Mouse (Mus musculus): Measurements from ENCODE around the gene Gfra4. TPM values are rescaled to one million over a fixed set of nuclear protein-coding genes. Genes with fewer than 3 reads are reported as not detected.

Gfra4 gene
- polyA plus RNA-seq, 1 experiment = 1.5 TPM

- peaks cover 13% of the 10 kb centered on the region for H3K4me1 ChIP-seq (ENCODE audit: control insufficient read depth, insufficient read depth, low read length)
- TF ChIP-seq CTCF (IDR thresholded peaks at IDR 0.05; ENCODE audit: low read depth, low read length) (no peak), POLR2A (IDR thresholded peaks at IDR 0.05; ENCODE audit: borderline replicate concordance, low read depth, low read length) (no peak)
- H3K27ac ChIP-seq (ENCODE audit: insufficient read depth, low read depth, low read length) = no peak overlapping the region
- H3K4me3 ChIP-seq (ENCODE audit: insufficient read depth, low read length) = peak overlapping the region; percentile 39
Measured at GRCm38 (mm10) chr2:131053851-131054645, 11.2 kb upstream of the Gfra4 start.

- Histone ChIP-seq H3K27ac (ENCODE audit: insufficient read depth, low read depth, low read length) (no peak overlapping the region), H3K4me1 (ENCODE audit: control insufficient read depth, insufficient read depth, low read length) (peaks cover 13% of the 10 kb centered on the region), H3K4me3 (ENCODE audit: insufficient read depth, low read length) (no peak overlapping the region)
- TF ChIP-seq POLR2A (IDR thresholded peaks at IDR 0.05; ENCODE audit: borderline replicate concordance, low read depth, low read length) (no peak), CTCF (IDR thresholded peaks at IDR 0.05; ENCODE audit: low read depth, low read length) (no peak)
Measured at GRCm38 (mm10) chr2:131052862-131053418, 10.1 kb upstream of the Gfra4 start.

- no peak overlapping the region for H3K4me3 ChIP-seq (ENCODE audit: insufficient read depth, low read length)
- peaks cover 15% of the 10 kb centered on the region for H3K4me1 ChIP-seq (ENCODE audit: control insufficient read depth, insufficient read depth, low read length)
- H3K27ac ChIP-seq (ENCODE audit: insufficient read depth, low read depth, low read length) = no peak overlapping the region
- no peak for TF ChIP-seq CTCF (IDR thresholded peaks at IDR 0.05; ENCODE audit: low read depth, low read length)
- no peak for TF ChIP-seq POLR2A (IDR thresholded peaks at IDR 0.05; ENCODE audit: borderline replicate concordance, low read depth, low read length)
Measured at GRCm38 (mm10) chr2:131052043-131052442, 9.2 kb upstream of the Gfra4 start.

- no peak for TF ChIP-seq CTCF (IDR thresholded peaks at IDR 0.05; ENCODE audit: low read depth, low read length)
- TF ChIP-seq POLR2A (IDR thresholded peaks at IDR 0.05; ENCODE audit: borderline replicate concordance, low read depth, low read length) = no peak
- no peak overlapping the region for H3K27ac ChIP-seq (ENCODE audit: insufficient read depth, low read depth, low read length)
Measured at GRCm38 (mm10) chr2:131046025-131046424, 3.1 kb upstream of the Gfra4 start.

GRCm38 (mm10) chr2:131044989-131045720 is 2.3 kb upstream of the Gfra4 start:
- no peak overlapping the region for H3K27ac ChIP-seq (ENCODE audit: insufficient read depth, low read depth, low read length)
- no peak for TF ChIP-seq POLR2A (IDR thresholded peaks at IDR 0.05; ENCODE audit: borderline replicate concordance, low read depth, low read length)
- TF ChIP-seq CTCF (IDR thresholded peaks at IDR 0.05; ENCODE audit: low read depth, low read length) = no peak
- peaks cover 9% of the 10 kb centered on the region; the same call in 1 of the 2 replicates for H3K4me1 ChIP-seq (ENCODE audit: control insufficient read depth, insufficient read depth, low read length)
- no peak overlapping the region for H3K4me3 ChIP-seq (ENCODE audit: insufficient read depth, low read length)

More at GRCm38 (mm10) chr2:131046025-131046424, 3.1 kb upstream of the Gfra4 start:
- peaks cover 9% of the 10 kb centered on the region; the same call in 1 of the 2 replicates for H3K4me1 ChIP-seq (ENCODE audit: control insufficient read depth, insufficient read depth, low read length)
- H3K4me3 ChIP-seq (ENCODE audit: insufficient read depth, low read length) = no peak overlapping the region

- Histone ChIP-seq H3K4me1 (ENCODE audit: control insufficient read depth, insufficient read depth, low read length) (peaks cover 9% of the 10 kb centered on the region; the same call in 1 of the 2 replicates), H3K4me3 (ENCODE audit: insufficient read depth, low read length) (no peak overlapping the region), H3K27ac (ENCODE audit: insufficient read depth, low read depth, low read length) (no peak overlapping the region)
- TF ChIP-seq CTCF (IDR thresholded peaks at IDR 0.05; ENCODE audit: low read depth, low read length) (no peak), POLR2A (IDR thresholded peaks at IDR 0.05; ENCODE audit: borderline replicate concordance, low read depth, low read length) (no peak)
Measured at GRCm38 (mm10) chr2:131044354-131044852, 1.5 kb upstream of the Gfra4 start.

- H3K4me1 ChIP-seq (ENCODE audit: control insufficient read depth, insufficient read depth, low read length) = peaks cover 19% of the 10 kb centered on the region
- peak overlapping the region; percentile 58 for H3K4me3 ChIP-seq (ENCODE audit: insufficient read depth, low read length)
- no peak for TF ChIP-seq CTCF (IDR thresholded peaks at IDR 0.05; ENCODE audit: low read depth, low read length)
- TF ChIP-seq POLR2A (IDR thresholded peaks at IDR 0.05; ENCODE audit: borderline replicate concordance, low read depth, low read length) = no peak
- no peak overlapping the region for H3K27ac ChIP-seq (ENCODE audit: insufficient read depth, low read depth, low read length)
Measured at GRCm38 (mm10) chr2:131040854-131041825, 1.7 kb downstream of the Gfra4 start.

- Histone ChIP-seq H3K4me3 (ENCODE audit: insufficient read depth, low read length) (no peak overlapping the region), H3K4me1 (ENCODE audit: control insufficient read depth, insufficient read depth, low read length) (peaks cover 22% of the 10 kb centered on the region)
- TF ChIP-seq POLR2A (IDR thresholded peaks at IDR 0.05; ENCODE audit: borderline replicate concordance, low read depth, low read length) = no peak
- TF ChIP-seq CTCF (IDR thresholded peaks at IDR 0.05; ENCODE audit: low read depth, low read length) = no peak
Measured at GRCm38 (mm10) chr2:131038675-131039074, 4.2 kb downstream of the Gfra4 start.

GRCm38 (mm10) chr2:131038197-131038596 is 4.7 kb downstream of the Gfra4 start:
- peaks cover 22% of the 10 kb centered on the region for H3K4me1 ChIP-seq (ENCODE audit: control insufficient read depth, insufficient read depth, low read length)
- H3K4me3 ChIP-seq (ENCODE audit: insufficient read depth, low read length) = no peak overlapping the region
- H3K27ac ChIP-seq (ENCODE audit: insufficient read depth, low read depth, low read length) = no peak overlapping the region
- TF ChIP-seq POLR2A (IDR thresholded peaks at IDR 0.05; ENCODE audit: borderline replicate concordance, low read depth, low read length) (no peak), CTCF (IDR thresholded peaks at IDR 0.05; ENCODE audit: low read depth, low read length) (no peak)

More at GRCm38 (mm10) chr2:131038675-131039074, 4.2 kb downstream of the Gfra4 start:
- H3K27ac ChIP-seq (ENCODE audit: insufficient read depth, low read depth, low read length) = no peak overlapping the region

Data from bone marrow macrophage, adult 2 months (primary cell).